In the genomic region with DNA sequence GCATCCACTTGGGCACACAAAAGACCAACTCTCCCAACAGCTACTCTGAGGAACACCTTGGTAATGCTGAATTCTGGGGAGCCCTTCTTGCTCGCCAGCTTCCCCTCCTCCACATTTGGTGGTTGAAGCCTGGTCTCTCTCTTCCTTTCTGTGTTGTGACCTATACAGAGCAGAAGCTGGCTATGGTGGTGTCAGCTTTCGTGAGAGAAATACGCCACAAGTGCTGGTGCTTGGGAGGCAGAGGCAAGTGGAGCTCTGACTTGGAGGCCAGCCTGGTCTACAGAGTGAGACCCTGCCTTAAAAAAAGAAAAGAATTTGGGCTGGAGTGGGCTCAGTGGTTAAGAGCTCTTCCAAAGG, we compare ENCODE assay signal across 15 mouse cellular contexts. TPM values are rescaled to one million over a fixed set of nuclear protein-coding genes. Genes with fewer than 3 reads are reported as not detected.
A peak's percentile ranks its signal among the peaks of the same experiment; 100 is the strongest.
DNase-seq lines count a peak whose midpoint lies in the region; ATAC-seq and TF ChIP-seq lines count a peak whose summit lies in the region.
"Had no signal": no experiment of that assay in that cellular context is flagged by ENCODE, and none has a peak within 500 bp of the region (broad histone marks: within the 10 kb centered on the region; RNA-seq: fewer than 3 reads in every experiment).

No protein-coding gene starts in this region.

- no peaks in the 10 kb centered on the region for H3K9me3 ChIP-seq in hindbrain, postnatal 0 days (ENCODE audit: low read length)
- H3K9me3 ChIP-seq in hindbrain, embryonic 11.5 days (ENCODE audit: control insufficient read depth, low read length), result no peaks in the 10 kb centered on the region
- no peaks in the 10 kb centered on the region for H3K9me3 ChIP-seq in midbrain, embryonic 13.5 days
- H3K9me3 ChIP-seq: G1E had no signal

- 0 out of 2 replicates have a peak, but pooled peaks have one; percentile 39 for TF ChIP-seq POLR2A in bone marrow macrophage, adult 2 months (IDR thresholded peaks at IDR 0.05; ENCODE audit: borderline replicate concordance, low read depth, low read length)

- H3K9ac ChIP-seq in hindbrain, postnatal 0 days (replicated peaks; ENCODE audit: low read length), result no peak overlapping the region
- H3K9ac ChIP-seq in hindbrain, embryonic 11.5 days (ENCODE audit: low read depth, low read length), result no peak overlapping the region
- no peak overlapping the region for H3K9ac ChIP-seq in midbrain, embryonic 13.5 days (replicated peaks)

- DNase-seq in hindbrain, postnatal 0 days (ENCODE audit: low spot score), result no peak
- no peak for DNase-seq in hindbrain, embryonic 11.5 days (ENCODE audit: low spot score)
- no peak for DNase-seq in cerebellum, postnatal 36 days
- no peak for DNase-seq in urinary bladder, postnatal 10 days (ENCODE audit: low spot score)
- DNase-seq: adrenal gland, postnatal 25 days; cerebellum, postnatal 10 days; gastrocnemius, postnatal 10 days; kidney, adult 11 months had no signal

- H3K4me2 ChIP-seq in hindbrain, postnatal 0 days (ENCODE audit: low read depth, low read length), result no peak overlapping the region
- H3K4me2 ChIP-seq in hindbrain, embryonic 11.5 days (replicated peaks; ENCODE audit: low read depth, low read length), result no peak overlapping the region
- H3K4me2 ChIP-seq in midbrain, embryonic 13.5 days (replicated peaks), result no peak overlapping the region

- H3K27me3 ChIP-seq in hindbrain, postnatal 0 days (ENCODE audit: insufficient read depth, low read length), result no peaks in the 10 kb centered on the region
- H3K27me3 ChIP-seq in hindbrain, embryonic 11.5 days (ENCODE audit: control insufficient read depth, insufficient read depth, low read length), result no peaks in the 10 kb centered on the region
- no peaks in the 10 kb centered on the region for H3K27me3 ChIP-seq in midbrain, embryonic 13.5 days

- H3K36me3 ChIP-seq in hindbrain, postnatal 0 days (ENCODE audit: insufficient read depth, low read length), result peaks cover 5% of the 10 kb centered on the region; the same call in 1 of the 2 replicates
- no peaks in the 10 kb centered on the region for H3K36me3 ChIP-seq in hindbrain, embryonic 11.5 days (ENCODE audit: control insufficient read depth, insufficient read depth, low read length)
- H3K36me3 ChIP-seq in midbrain, embryonic 13.5 days, result peaks cover 53% of the 10 kb centered on the region

- no peak for TF ChIP-seq CTCF in hindbrain, postnatal 0 days (IDR thresholded peaks at IDR 0.05; ENCODE audit: low read depth)
- TF ChIP-seq CTCF in bone marrow macrophage, adult 2 months (IDR thresholded peaks at IDR 0.05; ENCODE audit: low read depth, low read length), result no peak

- no peak overlapping the region for H3K4me3 ChIP-seq in hindbrain, postnatal 0 days (ENCODE audit: low read length)
- H3K4me3 ChIP-seq in hindbrain, embryonic 11.5 days (ENCODE audit: low read depth, low read length), result no peak overlapping the region
- no peak overlapping the region for H3K4me3 ChIP-seq in bone marrow macrophage, adult 2 months (ENCODE audit: insufficient read depth, low read length)
- no peak overlapping the region for H3K4me3 ChIP-seq in midbrain, embryonic 13.5 days (replicated peaks)
- H3K4me3 ChIP-seq: erythroblast, embryonic 14.5 days; myocyte had no signal

- 91% methylated on average over 3 of the region's 3 CpGs for WGBS in hindbrain, postnatal 0 days
- WGBS in hindbrain, embryonic 11.5 days, result 94% methylated on average over 3 of the region's 3 CpGs
- 92% methylated on average over 3 of the region's 3 CpGs for WGBS in midbrain, embryonic 13.5 days

- peak overlapping the region; percentile 79; the same call in 1 of the 2 replicates for H3K27ac ChIP-seq in hindbrain, postnatal 0 days
- no peak overlapping the region for H3K27ac ChIP-seq in hindbrain, embryonic 11.5 days (ENCODE audit: low read depth, low read length)
- H3K27ac ChIP-seq in bone marrow macrophage, adult 2 months (ENCODE audit: insufficient read depth, low read depth, low read length), result peak overlapping the region; percentile 90
- no peak overlapping the region for H3K27ac ChIP-seq in midbrain, embryonic 13.5 days

- ATAC-seq in hindbrain, postnatal 0 days, result no peak
- ATAC-seq in hindbrain, embryonic 11.5 days (ENCODE audit: low FRiP score), result no peak
- ATAC-seq in CD4-positive, CD25-positive, alpha-beta regulatory T cell, adult 4 months, result peak; percentile 2
- peak; percentile 16 for ATAC-seq in megakaryocyte, adult 5-6 weeks (ENCODE audit: poor library complexity, severe bottlenecking)
- no peak for ATAC-seq in midbrain, embryonic 13.5 days

- H3K4me1 ChIP-seq in hindbrain, postnatal 0 days (ENCODE audit: insufficient read depth, low read length), result no peaks in the 10 kb centered on the region
- H3K4me1 ChIP-seq in hindbrain, embryonic 11.5 days (replicated peaks; ENCODE audit: control insufficient read depth, insufficient read depth, low read length), result peaks cover 4% of the 10 kb centered on the region; the same call in 1 of the 2 replicates
- peaks cover 71% of the 10 kb centered on the region for H3K4me1 ChIP-seq in bone marrow macrophage, adult 2 months (ENCODE audit: control insufficient read depth, insufficient read depth, low read length)
- H3K4me1 ChIP-seq in midbrain, embryonic 13.5 days (replicated peaks), result peaks cover 23% of the 10 kb centered on the region

RNA-seq across cellular contexts. Expression of gene Mcl1, which starts 10.7 kb away (rescaled TPM):
- total RNA-seq in hindbrain, postnatal 0 days (2014; rRNA removed), result 110 and 126 TPM in 2 replicates
- 38.8 and 41.5 TPM in 2 replicates for polyA plus RNA-seq in hindbrain, postnatal 0 days (2015; fragmentation: Nextera tagmentation; extraction: Ambion mirVana)
- polyA plus RNA-seq in hindbrain, embryonic 11.5 days (2014; fragmentation: Nextera tagmentation; extraction: Ambion mirVana), result 76.1 and 87.4 TPM in 2 replicates
- 10 to 100 TPM; 61.0 to 96.6 TPM for polyA plus RNA-seq in CD4-positive, CD25-positive, alpha-beta regulatory T cell, adult 4 months (2017; shearing (Covaris generic))
- 565 and 578 TPM in 2 replicates for polyA plus RNA-seq in bone marrow macrophage, adult 2 months (2012; ENCODE audit: insufficient read depth, insufficient read length, missing spikeins)
- 440 and 463 TPM in 2 replicates for total RNA-seq in megakaryocyte, adult 5-6 weeks (2015)
- 327 and 343 TPM in 2 replicates for total RNA-seq in megakaryocyte, adult 5-6 weeks (2017)
- 46.9 and 56.3 TPM in 2 replicates for polyA plus RNA-seq in midbrain, embryonic 13.5 days (2015; fragmentation: Nextera tagmentation; extraction: Ambion mirVana)

RNA-seq across cellular contexts. Expression of gene Adamtsl4, which starts 18.4 kb away (rescaled TPM):
- 1.0 and 1.6 TPM in 2 replicates for total RNA-seq in hindbrain, postnatal 0 days (2014; rRNA removed)
- polyA plus RNA-seq in hindbrain, postnatal 0 days (2015; fragmentation: Nextera tagmentation; extraction: Ambion mirVana), result 1.4 and 2.1 TPM in 2 replicates
- polyA plus RNA-seq in hindbrain, embryonic 11.5 days (2014; fragmentation: Nextera tagmentation; extraction: Ambion mirVana), result 0.14 and 0.80 TPM in 2 replicates
- polyA plus RNA-seq in CD4-positive, CD25-positive, alpha-beta regulatory T cell, adult 4 months (2017; shearing (Covaris generic)), result 1 to 10 TPM; 2.3 to 5.2 TPM
- 2.4 and 2.6 TPM in 2 replicates for polyA plus RNA-seq in bone marrow macrophage, adult 2 months (2012; ENCODE audit: insufficient read depth, insufficient read length, missing spikeins)
- 0.85 and 1.3 TPM in 2 replicates for total RNA-seq in megakaryocyte, adult 5-6 weeks (2015)
- total RNA-seq in megakaryocyte, adult 5-6 weeks (2017), result 0.59 and 0.77 TPM in 2 replicates
- polyA plus RNA-seq in midbrain, embryonic 13.5 days (2015; fragmentation: Nextera tagmentation; extraction: Ambion mirVana), result 0.68 and 1.9 TPM in 2 replicates
- polyA plus RNA-seq: G1E had no signal

RNA-seq across cellular contexts. Expression of gene Ensa, which starts 44.5 kb away (rescaled TPM):
- 84.3 and 93.8 TPM in 2 replicates for total RNA-seq in hindbrain, postnatal 0 days (2014; rRNA removed)
- polyA plus RNA-seq in hindbrain, postnatal 0 days (2015; fragmentation: Nextera tagmentation; extraction: Ambion mirVana), result 136 and 139 TPM in 2 replicates
- polyA plus RNA-seq in hindbrain, embryonic 11.5 days (2014; fragmentation: Nextera tagmentation; extraction: Ambion mirVana), result 83.4 and 87.4 TPM in 2 replicates
- 10 to 100 TPM; 81.6 to 97.8 TPM for polyA plus RNA-seq in CD4-positive, CD25-positive, alpha-beta regulatory T cell, adult 4 months (2017; shearing (Covaris generic))
- polyA plus RNA-seq in bone marrow macrophage, adult 2 months (2012; ENCODE audit: insufficient read depth, insufficient read length, missing spikeins), result 99.2 and 115 TPM in 2 replicates
- 54.7 and 64.2 TPM in 2 replicates for total RNA-seq in megakaryocyte, adult 5-6 weeks (2015)
- 94.3 and 94.8 TPM in 2 replicates for total RNA-seq in megakaryocyte, adult 5-6 weeks (2017)
- 116 TPM in 2 replicates for polyA plus RNA-seq in midbrain, embryonic 13.5 days (2015; fragmentation: Nextera tagmentation; extraction: Ambion mirVana)

Comparison
In these comparisons a context has a peak if more than half of its experiments do, and no peak if none do; other contexts are left out.
1. H3K27ac ChIP-seq: peak in hindbrain, postnatal 0 days (single experiment) and bone marrow macrophage, adult 2 months (single experiment); none in hindbrain, embryonic 11.5 days (single experiment) and midbrain, embryonic 13.5 days (single experiment).
2. ATAC-seq: peak in CD4-positive, CD25-positive, alpha-beta regulatory T cell, adult 4 months (single experiment) and megakaryocyte, adult 5-6 weeks (single experiment); none in hindbrain, postnatal 0 days (single experiment), hindbrain, embryonic 11.5 days (single experiment) and midbrain, embryonic 13.5 days (single experiment).